Mouse (Mus musculus): ENCODE measurements around the gene Slc7a11.

DNA sequence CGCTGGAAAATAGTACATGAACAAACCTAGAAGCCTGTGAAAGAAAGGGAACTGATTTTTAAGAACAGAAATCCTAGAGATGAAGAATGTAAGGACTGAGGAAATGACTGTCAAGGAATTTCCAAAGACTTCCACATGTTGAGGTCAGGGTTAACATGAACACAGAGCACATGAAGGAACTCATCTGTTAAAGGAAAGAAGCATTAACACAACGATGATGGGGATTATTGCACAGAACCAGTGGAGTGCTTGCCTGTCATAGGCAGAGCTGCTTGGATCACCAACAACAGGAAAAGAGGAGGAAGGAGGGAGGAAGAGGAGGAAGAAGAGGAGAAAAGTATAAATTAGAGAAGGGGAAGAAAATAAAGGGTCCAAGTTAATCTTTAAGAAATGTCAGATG, 223.0 kb downstream of the Slc7a11 start:
- TF ChIP-seq CTCF (IDR thresholded peaks at IDR 0.05; ENCODE audit: low read depth) = no peak
- TF ChIP-seq EP300 (IDR thresholded peaks at IDR 0.05; ENCODE audit: low read depth) = no peak

All from heart, postnatal 0 days (tissue).